Mouse (Mus musculus) lung, embryonic 16.5 days (tissue): ENCODE data around the gene Dnajb12. TPM values are rescaled to one million over a fixed set of nuclear protein-coding genes. Genes with fewer than 3 reads are reported as not detected.
"Not testable (repeated sequence)": the region's sequence is repeated elsewhere in the genome, so short reads cannot be mapped to it uniquely, and the experiment has no call there.

ENCODE experiments used
- ATAC-seq: fragments of 200-750 bp; cut with Nextera tagmentation; 2 replicates; pipeline ENCODE4 v1.8.0; 2017; ENCODE audit warnings: low read depth, mild to moderate bottlenecking, moderate library complexity
- H3K27ac ChIP-seq: fragments of 300-500 bp; sonication (generic); 2 replicates; pipeline ENCODE4 v1.5.1; 2014; ENCODE audit warnings: mild to moderate bottlenecking, control low read depth, low read length
- H3K27me3 ChIP-seq: fragments of 300-500 bp; sonication (generic); 2 replicates; pipeline ENCODE4 v1.6.1; 2014; ENCODE audit warnings: low read depth, low read length, mixed read lengths; ENCODE audit not compliant: control insufficient read depth, insufficient read depth
- H3K36me3 ChIP-seq: fragments of 300-500 bp; sonication (generic); 2 replicates; pipeline ENCODE4 v1.6.1; 2014; ENCODE audit warnings: low read length; ENCODE audit not compliant: control insufficient read depth, insufficient read depth
- H3K4me1 ChIP-seq: fragments of 300-500 bp; sonication (generic); replicated peaks from 2 replicates; pipeline ENCODE4 v1.6.1; 2014; ENCODE audit warnings: low read length, mixed read lengths; ENCODE audit not compliant: control insufficient read depth, insufficient read depth
- H3K4me2 ChIP-seq: fragments of 300-500 bp; sonication (generic); 2 replicates; pipeline ENCODE4 v1.6.1; 2014; ENCODE audit warnings: low read depth, low read length, control low read depth
- H3K4me3 ChIP-seq: fragments of 300-500 bp; sonication (generic); 2 replicates; pipeline ENCODE4 v1.5.1; 2014; ENCODE audit warnings: mild to moderate bottlenecking, low read length, control low read depth
- H3K9ac ChIP-seq: fragments of 300-500 bp; sonication (generic); 2 replicates; pipeline ENCODE4 v1.6.1; 2014; ENCODE audit warnings: low read length, control low read depth
- H3K9me3 ChIP-seq: fragments of 300-500 bp; sonication (generic); 2 replicates; pipeline ENCODE4 v1.6.1; 2016; ENCODE audit warnings: low read length; ENCODE audit not compliant: control insufficient read depth
- WGBS: fragments of 180-500 bp; shearing (Covaris S2); extraction: QIAGEN DNeasy Blood & Tissue Kit; methylation state at CpG from one replicate; pipeline ENCODE4 v1.1.7; 2014; 5-methylcytosine and 5-hydroxymethylcytosine counted together
- polyA plus RNA-seq: library from polyadenylated mRNA; unstranded; fragments of >200 nt; fragmentation: Nextera tagmentation; extraction: Ambion mirVana; gene quantifications from 2 replicates; pipeline ENCODE4 v1.2.1, GENCODE M21; 2015

Dnajb12 gene
- polyA plus RNA-seq, 1 experiment from 2014 or later = 27.1 TPM

DNA sequence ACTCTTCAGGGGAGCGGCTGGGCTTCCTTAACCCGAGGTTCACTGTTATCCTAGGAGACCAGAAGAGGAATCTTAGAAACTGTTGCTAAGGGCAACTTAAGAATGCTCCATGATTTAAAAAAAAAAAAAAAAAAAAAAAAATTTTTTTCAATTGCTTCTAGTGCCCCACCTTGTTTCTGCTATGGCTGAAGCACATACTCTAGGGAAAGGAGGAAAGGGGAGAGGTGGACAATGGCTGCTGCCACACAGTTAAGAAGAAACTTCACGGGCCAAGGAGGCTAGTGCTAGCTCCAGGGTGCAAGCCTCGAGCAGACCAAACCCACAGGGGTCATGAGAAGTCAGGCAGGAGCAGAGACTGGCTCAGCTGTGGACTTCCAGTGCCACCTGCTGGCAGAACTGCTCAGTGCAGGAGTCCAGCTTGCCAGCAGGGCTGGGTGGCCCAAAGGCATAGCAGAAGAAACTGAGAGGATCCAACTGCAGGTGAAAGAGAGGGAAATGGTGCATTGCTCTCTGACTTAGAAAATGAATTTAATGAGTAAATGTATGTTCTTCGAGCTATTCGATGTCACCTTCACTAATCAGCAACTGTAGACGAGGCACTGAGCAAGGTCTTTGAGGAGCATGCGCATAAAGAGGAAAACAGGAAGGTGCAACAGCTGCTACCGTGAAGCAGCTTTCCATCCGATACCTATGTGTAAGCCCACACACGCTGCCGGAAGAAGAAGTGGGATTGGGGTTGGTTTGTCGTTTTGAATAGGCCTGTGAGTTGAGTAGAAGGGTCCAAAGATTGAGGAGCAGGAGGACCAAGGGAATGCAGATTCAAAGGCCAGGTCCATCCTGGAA is 14.3 kb upstream of the Dnajb12 start:
- Histone ChIP-seq H3K9ac (no peak overlapping the region), H3K4me1 (peaks cover 7% of the 10 kb centered on the region; the same call in 1 of the 2 replicates), H3K9me3 (no peaks in the 10 kb centered on the region), H3K36me3 (no peaks in the 10 kb centered on the region), H3K27ac (no peak overlapping the region), H3K4me2 (no peak overlapping the region), H3K4me3 (no peak overlapping the region), H3K27me3 (no peaks in the 10 kb centered on the region)
- peak; percentile 81 for ATAC-seq
- WGBS = 33% methylated on average over 13 of the region's 13 CpGs

GRCm38 (mm10) chr10:59868266-59868665 is 11.1 kb upstream of the Dnajb12 start:
- Histone ChIP-seq H3K4me1 (peaks cover 4% of the 10 kb centered on the region; the same call in 1 of the 2 replicates), H3K27ac (no peak overlapping the region), H3K27me3 (no peaks in the 10 kb centered on the region), H3K9ac (no peak overlapping the region), H3K9me3 (no peaks in the 10 kb centered on the region), H3K36me3 (no peaks in the 10 kb centered on the region), H3K4me3 (no peak overlapping the region), H3K4me2 (no peak overlapping the region)
- ATAC-seq = no peak
- 56% methylated on average over 11 of the region's 11 CpGs for WGBS

GRCm38 (mm10) chr10:59870038-59870437 is 9.3 kb upstream of the Dnajb12 start:
- 74% methylated on average over 6 of the region's 6 CpGs for WGBS
- H3K27me3 ChIP-seq = no peaks in the 10 kb centered on the region
- H3K4me2 ChIP-seq = no peak overlapping the region
- H3K9ac ChIP-seq = no peak overlapping the region
- no peaks in the 10 kb centered on the region; the same call in 1 of the 2 replicates for H3K4me1 ChIP-seq
- H3K27ac ChIP-seq = no peak overlapping the region
- no peaks in the 10 kb centered on the region for H3K36me3 ChIP-seq
- ATAC-seq = no peak
- no peaks in the 10 kb centered on the region for H3K9me3 ChIP-seq
- no peak overlapping the region for H3K4me3 ChIP-seq

- not testable (repeated sequence) for H3K27me3 ChIP-seq, H3K27ac ChIP-seq, ATAC-seq, H3K4me2 ChIP-seq, H3K36me3 ChIP-seq, H3K4me3 ChIP-seq, H3K9me3 ChIP-seq, H3K9ac ChIP-seq, H3K4me1 ChIP-seq
- 85% methylated on average over 4 of the region's 4 CpGs for WGBS
Observed at GRCm38 (mm10) chr10:59872651-59873050, 6.7 kb upstream of the Dnajb12 start.

DNA sequence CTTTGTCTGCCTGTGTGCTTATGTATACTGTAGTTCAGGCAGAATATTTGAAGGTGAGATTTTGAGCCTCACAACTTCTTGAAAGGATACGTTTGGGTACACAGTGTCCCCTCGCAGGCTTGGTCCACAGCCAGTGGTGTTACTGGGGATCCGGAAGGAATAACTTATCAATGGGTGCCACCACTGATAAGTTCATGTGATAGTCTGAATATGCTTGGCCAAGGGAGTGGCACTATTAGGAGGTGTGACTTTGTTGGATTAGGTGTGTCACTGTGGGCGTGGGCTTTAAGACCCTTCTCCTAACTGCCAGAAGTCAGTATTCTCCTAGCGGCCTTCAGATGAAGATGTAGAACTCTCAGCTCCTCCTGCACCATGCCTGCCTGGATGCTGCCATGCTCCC is 6.2 kb upstream of the Dnajb12 start:
- no peak for ATAC-seq
- Histone ChIP-seq H3K27me3 (no peaks in the 10 kb centered on the region), H3K4me3 (no peak overlapping the region), H3K27ac (no peak overlapping the region), H3K4me1 (no peaks in the 10 kb centered on the region), H3K4me2 (no peak overlapping the region), H3K9ac (no peak overlapping the region), H3K36me3 (no peaks in the 10 kb centered on the region), H3K9me3 (no peaks in the 10 kb centered on the region)
- 82% methylated on average over 5 of the region's 5 CpGs for WGBS

DNA sequence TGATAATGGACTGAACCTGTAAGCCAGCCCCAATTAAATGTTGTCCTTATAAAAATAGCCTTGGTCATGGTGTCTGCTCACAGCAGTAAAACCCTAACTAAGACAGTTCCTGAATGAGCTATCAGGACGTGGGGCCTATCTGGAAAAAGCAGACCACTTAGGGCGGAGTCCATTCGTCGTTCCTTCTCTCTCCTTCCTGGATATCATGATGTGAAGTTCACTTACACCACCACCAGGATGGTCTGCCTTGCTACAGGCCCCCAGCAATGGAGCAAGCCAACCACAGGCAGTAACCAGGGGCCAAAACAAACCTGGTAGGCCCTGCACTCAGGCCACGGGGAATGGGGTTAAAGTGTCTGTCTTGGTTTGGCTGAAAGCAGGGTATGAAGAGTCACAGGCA is 5.7 kb upstream of the Dnajb12 start:
- WGBS = 67% methylated on average over 5 of the region's 5 CpGs
- H3K9ac ChIP-seq = no peak overlapping the region
- H3K4me1 ChIP-seq = peaks cover 2% of the 10 kb centered on the region; the same call in 1 of the 2 replicates
- H3K27ac ChIP-seq = no peak overlapping the region
- no peak overlapping the region for H3K4me3 ChIP-seq
- no peaks in the 10 kb centered on the region for H3K9me3 ChIP-seq
- H3K4me2 ChIP-seq = no peak overlapping the region
- no peak for ATAC-seq
- no peaks in the 10 kb centered on the region for H3K36me3 ChIP-seq
- H3K27me3 ChIP-seq = no peaks in the 10 kb centered on the region

DNA sequence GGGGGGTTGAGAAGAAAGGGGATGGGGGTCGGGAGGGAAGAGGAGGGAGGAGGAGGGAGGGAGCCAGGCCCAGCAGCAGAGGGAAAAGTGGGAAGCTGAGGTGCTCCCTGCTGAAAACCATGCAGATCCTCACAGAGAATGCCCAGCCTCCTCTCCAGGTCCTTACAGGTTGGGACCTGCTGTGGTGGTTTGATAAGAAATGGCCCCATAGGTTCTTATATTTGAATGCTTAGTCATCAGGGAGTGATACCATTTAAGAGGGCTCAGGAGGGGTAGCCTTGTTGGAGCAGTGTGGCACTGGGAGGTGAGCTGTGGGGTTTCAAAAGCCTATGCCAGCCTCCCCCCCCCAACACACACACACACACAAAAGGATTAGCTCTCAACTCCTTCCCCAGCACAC is 4.0 kb upstream of the Dnajb12 start:
- no peak overlapping the region for H3K4me2 ChIP-seq
- peaks cover 3% of the 10 kb centered on the region for H3K4me1 ChIP-seq
- no peak overlapping the region for H3K4me3 ChIP-seq
- 17% methylated on average over 1 of the region's 1 CpGs for WGBS
- no peak for ATAC-seq
- H3K27me3 ChIP-seq = no peaks in the 10 kb centered on the region
- H3K36me3 ChIP-seq = no peaks in the 10 kb centered on the region
- no peak overlapping the region for H3K9ac ChIP-seq
- H3K27ac ChIP-seq = no peak overlapping the region
- H3K9me3 ChIP-seq = no peaks in the 10 kb centered on the region

DNA sequence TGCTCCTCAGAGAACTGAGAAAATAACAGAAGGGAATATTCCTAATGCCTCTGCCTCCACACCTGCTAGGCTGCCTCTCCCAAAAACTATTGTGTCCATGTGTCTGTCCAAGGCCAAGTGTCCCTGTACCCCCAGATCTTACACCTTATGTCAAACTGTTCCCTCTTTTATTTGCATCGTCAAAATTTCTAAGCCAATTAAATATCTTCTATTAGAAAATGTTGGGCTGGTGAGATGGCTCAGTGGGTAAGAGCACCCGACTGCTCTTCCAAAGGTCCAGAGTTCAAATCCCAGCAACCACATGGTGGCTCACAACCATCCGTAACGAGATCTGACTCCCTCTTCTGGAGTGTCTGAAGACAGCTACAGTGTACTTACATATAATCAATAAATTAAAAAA is 2.7 kb upstream of the Dnajb12 start:
- H3K4me1 ChIP-seq = peaks cover 11% of the 10 kb centered on the region
- not testable (repeated sequence) for H3K27me3 ChIP-seq, H3K4me2 ChIP-seq, H3K27ac ChIP-seq, H3K36me3 ChIP-seq, H3K4me3 ChIP-seq, H3K9me3 ChIP-seq, H3K9ac ChIP-seq, ATAC-seq
- WGBS = 77% methylated on average over 3 of the region's 4 CpGs

GRCm38 (mm10) chr10:59877421-59878117 is 1.8 kb upstream of the Dnajb12 start:
- Histone ChIP-seq H3K27me3 (no peaks in the 10 kb centered on the region), H3K36me3 (no peaks in the 10 kb centered on the region), H3K4me3 (no peak overlapping the region), H3K27ac (no peak overlapping the region), H3K9me3 (no peaks in the 10 kb centered on the region), H3K4me1 (peaks cover 11% of the 10 kb centered on the region), H3K9ac (no peak overlapping the region), H3K4me2 (no peak overlapping the region)
- ATAC-seq = no peak
- WGBS = 65% methylated on average over 15 of the region's 15 CpGs
